ENCODE assay signal across 21 mouse cellular contexts in the genomic region with DNA sequence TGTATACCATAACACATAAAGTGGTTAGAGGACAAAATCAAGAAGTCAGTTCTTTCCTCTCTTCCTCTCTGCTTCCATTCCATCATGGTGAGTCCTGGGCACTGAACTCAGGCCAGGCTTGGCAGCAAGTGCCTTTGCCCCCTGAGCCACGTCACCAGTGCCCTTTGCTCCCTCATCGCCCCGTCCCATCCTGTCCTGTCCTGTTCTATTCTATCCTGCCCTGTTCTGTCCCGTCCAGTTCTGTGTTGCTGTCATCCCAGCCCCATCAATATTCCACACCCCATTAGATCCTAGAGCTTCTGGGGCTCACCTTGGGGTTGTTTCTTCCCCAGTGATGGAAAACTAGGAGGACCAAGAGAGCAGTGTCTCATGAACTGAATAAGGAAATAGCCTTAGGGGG. TPM values are rescaled to one million over a fixed set of nuclear protein-coding genes. Genes with fewer than 3 reads are reported as not detected.
DNase-seq lines count a peak whose midpoint lies in the region; ATAC-seq lines count a peak whose summit lies in the region.
"Had no signal": no experiment of that assay in that cellular context is flagged by ENCODE, and none has a peak within 500 bp of the region (broad histone marks: within the 10 kb centered on the region; RNA-seq: fewer than 3 reads in every experiment).

No protein-coding gene starts in this region.

- WGBS in midbrain, embryonic 12.5 days = 81% methylated on average over 4 of the region's 4 CpGs
- WGBS in midbrain, embryonic 10.5 days = 86% methylated on average over 4 of the region's 4 CpGs
- 66% methylated on average over 4 of the region's 4 CpGs for WGBS in liver, embryonic 13.5 days (ENCODE audit: insufficient replicate concordance)
- 76% methylated on average over 4 of the region's 4 CpGs for WGBS in hindbrain, embryonic 12.5 days

- H3K4me2 ChIP-seq in midbrain, embryonic 12.5 days (replicated peaks) = no peak overlapping the region
- no peak overlapping the region for H3K4me2 ChIP-seq in liver, embryonic 13.5 days
- H3K4me2 ChIP-seq in hindbrain, embryonic 12.5 days (replicated peaks) = no peak overlapping the region
- H3K4me2 ChIP-seq: embryonic facial prominence, embryonic 13.5 days; forebrain, embryonic 12.5 days; midbrain, embryonic 11.5 days had no signal

- no peak overlapping the region for H3K27ac ChIP-seq in midbrain, embryonic 12.5 days (replicated peaks)
- H3K27ac ChIP-seq in midbrain, embryonic 10.5 days (replicated peaks) = no peak overlapping the region
- peak overlapping the region; percentile 64 for H3K27ac ChIP-seq in liver, embryonic 13.5 days
- H3K27ac ChIP-seq in hindbrain, embryonic 12.5 days = no peak overlapping the region
- H3K27ac ChIP-seq: embryonic facial prominence, embryonic 13.5 days; forebrain, embryonic 12.5 days had no signal

- no peak overlapping the region for H3K4me3 ChIP-seq in midbrain, embryonic 12.5 days
- H3K4me3 ChIP-seq in midbrain, embryonic 10.5 days = no peak overlapping the region
- H3K4me3 ChIP-seq in liver, embryonic 13.5 days (replicated peaks) = no peak overlapping the region
- H3K4me3 ChIP-seq in hindbrain, embryonic 12.5 days = no peak overlapping the region
- H3K4me3 ChIP-seq: embryonic facial prominence, embryonic 13.5 days; forebrain, embryonic 12.5 days; myocyte had no signal

- DNase-seq in kidney, adult 18-20 months = peak; percentile 32
- DNase-seq in kidney, postnatal 10 days = no peak
- no peak for DNase-seq in midbrain, embryonic 10.5 days (ENCODE audit: low spot score)
- DNase-seq in liver, embryonic 13.5 days = no peak
- DNase-seq: cerebellum, adult 11 months; right cerebral cortex, adult 18-20 months; thymus, adult 2 months had no signal

- H3K9ac ChIP-seq in midbrain, embryonic 12.5 days (replicated peaks) = 0 out of 2 replicates have a peak overlapping the region, but pooled peaks have one; percentile 2
- H3K9ac ChIP-seq in liver, embryonic 13.5 days = no peak overlapping the region
- no peak overlapping the region; the same call in 1 of the 2 replicates for H3K9ac ChIP-seq in hindbrain, embryonic 12.5 days
- H3K9ac ChIP-seq: embryonic facial prominence, embryonic 13.5 days; forebrain, embryonic 12.5 days had no signal

- H3K9me3 ChIP-seq in midbrain, embryonic 12.5 days = no peaks in the 10 kb centered on the region
- no peaks in the 10 kb centered on the region for H3K9me3 ChIP-seq in midbrain, embryonic 10.5 days (replicated peaks)
- no peaks in the 10 kb centered on the region for H3K9me3 ChIP-seq in liver, embryonic 13.5 days (replicated peaks)
- no peaks in the 10 kb centered on the region for H3K9me3 ChIP-seq in hindbrain, embryonic 12.5 days (replicated peaks)
- H3K9me3 ChIP-seq: embryonic facial prominence, embryonic 13.5 days; forebrain, embryonic 12.5 days had no signal

- H3K4me1 ChIP-seq in midbrain, embryonic 12.5 days = no peaks in the 10 kb centered on the region
- H3K4me1 ChIP-seq in midbrain, embryonic 10.5 days = peaks cover 6% of the 10 kb centered on the region; the same call in 1 of the 2 replicates
- peaks cover 23% of the 10 kb centered on the region for H3K4me1 ChIP-seq in liver, embryonic 13.5 days (replicated peaks)
- peaks cover 3% of the 10 kb centered on the region; the same call in 1 of the 2 replicates for H3K4me1 ChIP-seq in hindbrain, embryonic 12.5 days
- H3K4me1 ChIP-seq: forebrain, embryonic 12.5 days had no signal

- H3K27me3 ChIP-seq in midbrain, embryonic 12.5 days = no peaks in the 10 kb centered on the region
- H3K27me3 ChIP-seq in midbrain, embryonic 10.5 days (ENCODE audit: low read depth, poor library complexity, severe bottlenecking) = no peaks in the 10 kb centered on the region
- no peaks in the 10 kb centered on the region for H3K27me3 ChIP-seq in liver, embryonic 13.5 days
- no peaks in the 10 kb centered on the region for H3K27me3 ChIP-seq in hindbrain, embryonic 12.5 days
- H3K27me3 ChIP-seq: embryonic facial prominence, embryonic 13.5 days; forebrain, embryonic 12.5 days had no signal

- ATAC-seq in midbrain, embryonic 12.5 days (ENCODE audit: low FRiP score, low read depth) = no peak
- ATAC-seq in liver, embryonic 13.5 days (ENCODE audit: low read depth) = peak; percentile 57
- no peak for ATAC-seq in granulocyte monocyte progenitor cell, adult 5-6 weeks (replicated peaks; ENCODE audit: poor library complexity, severe bottlenecking)
- ATAC-seq in hindbrain, embryonic 12.5 days (ENCODE audit: low FRiP score) = no peak
- ATAC-seq: activated CD4-positive, CD25-positive, alpha-beta regulatory T cell, adult 4 months had no signal

- no peaks in the 10 kb centered on the region for H3K36me3 ChIP-seq in midbrain, embryonic 12.5 days
- H3K36me3 ChIP-seq in midbrain, embryonic 10.5 days = no peaks in the 10 kb centered on the region
- no peaks in the 10 kb centered on the region for H3K36me3 ChIP-seq in liver, embryonic 13.5 days
- H3K36me3 ChIP-seq in hindbrain, embryonic 12.5 days = no peaks in the 10 kb centered on the region
- H3K36me3 ChIP-seq: embryonic facial prominence, embryonic 13.5 days; forebrain, embryonic 12.5 days had no signal

RNA-seq across cellular contexts. Expression of a gene that starts 8.3 kb away (rescaled TPM):
- polyA plus RNA-seq in midbrain, embryonic 12.5 days (2016; fragmentation: Nextera tagmentation; extraction: Ambion mirVana) = 16.6 and 17.4 TPM in 2 replicates
- polyA plus RNA-seq in midbrain, embryonic 10.5 days (2016; fragmentation: Nextera tagmentation; extraction: Ambion mirVana) = 12.5 and 12.8 TPM in 2 replicates
- 23.8 and 23.9 TPM in 2 replicates for polyA plus RNA-seq in liver, embryonic 13.5 days (2015; fragmentation: Nextera tagmentation; extraction: Ambion mirVana)
- 1.8 and 4.2 TPM in 2 replicates for total RNA-seq in granulocyte monocyte progenitor cell, adult 5-6 weeks (2014; fragmentation: Nextera tagmentation)
- total RNA-seq in granulocyte monocyte progenitor cell, adult 5-6 weeks (2017) = 0.99 and 2.7 TPM in 2 replicates
- polyA plus RNA-seq in hindbrain, embryonic 12.5 days (2016; fragmentation: Nextera tagmentation; extraction: Ambion mirVana) = 19.2 and 20.2 TPM in 2 replicates

RNA-seq across cellular contexts. Expression of a gene that starts 33.9 kb away (rescaled TPM):
- 13.1 and 14.0 TPM in 2 replicates for polyA plus RNA-seq in midbrain, embryonic 12.5 days (2016; fragmentation: Nextera tagmentation; extraction: Ambion mirVana)
- polyA plus RNA-seq in midbrain, embryonic 10.5 days (2016; fragmentation: Nextera tagmentation; extraction: Ambion mirVana) = 11.1 and 12.8 TPM in 2 replicates
- 10.6 and 13.1 TPM in 2 replicates for polyA plus RNA-seq in liver, embryonic 13.5 days (2015; fragmentation: Nextera tagmentation; extraction: Ambion mirVana)
- total RNA-seq in granulocyte monocyte progenitor cell, adult 5-6 weeks (2014; fragmentation: Nextera tagmentation) = 18.9 and 24.6 TPM in 2 replicates
- total RNA-seq in granulocyte monocyte progenitor cell, adult 5-6 weeks (2017) = 24.6 and 26.6 TPM in 2 replicates
- 14.7 and 16.1 TPM in 2 replicates for polyA plus RNA-seq in hindbrain, embryonic 12.5 days (2016; fragmentation: Nextera tagmentation; extraction: Ambion mirVana)

RNA-seq across cellular contexts. Expression of a gene that starts 58.7 kb away (rescaled TPM):
- polyA plus RNA-seq in midbrain, embryonic 12.5 days (2016; fragmentation: Nextera tagmentation; extraction: Ambion mirVana) = not detected in 2 replicates
- polyA plus RNA-seq in midbrain, embryonic 10.5 days (2016; fragmentation: Nextera tagmentation; extraction: Ambion mirVana) = not detected in 2 replicates
- not detected in 2 replicates for polyA plus RNA-seq in liver, embryonic 13.5 days (2015; fragmentation: Nextera tagmentation; extraction: Ambion mirVana)
- total RNA-seq in granulocyte monocyte progenitor cell, adult 5-6 weeks (2014; fragmentation: Nextera tagmentation) = not detected in 2 replicates
- not detected in 2 replicates for total RNA-seq in granulocyte monocyte progenitor cell, adult 5-6 weeks (2017)
- not detected in 2 replicates for polyA plus RNA-seq in hindbrain, embryonic 12.5 days (2016; fragmentation: Nextera tagmentation; extraction: Ambion mirVana)
- total RNA-seq: adrenal gland, postnatal 4 days; CH12.LX; layer of hippocampus, postnatal 10 days; left cerebral cortex, postnatal 25 days had no signal
- polyA plus RNA-seq: activated CD4-positive, CD25-positive, alpha-beta regulatory T cell, adult 4 months; embryonic facial prominence, embryonic 13.5 days; forebrain, embryonic 12.5 days; heart, embryonic 14.5 days; lung, postnatal 0 days; midbrain, embryonic 11.5 days; myocyte had no signal
